Mouse (Mus musculus) kidney, embryonic 14.5 days (tissue): Measurements from ENCODE around the gene Ahdc1. TPM values are rescaled to one million over a fixed set of nuclear protein-coding genes. Genes with fewer than 3 reads are reported as not detected.

Experiments used
- ATAC-seq: fragments of 200-750 bp; cut with Nextera tagmentation; 2 replicates; pipeline ENCODE4 v1.8.0; 2017; ENCODE audit warnings: moderate number of reproducible peaks, mild to moderate bottlenecking, moderate TSS enrichment, moderate library complexity; ENCODE audit not compliant: low FRiP score, low TSS enrichment
- H3K27ac ChIP-seq: fragments of 300-500 bp; sonication (generic); 2 replicates; pipeline ENCODE4 v1.5.1; 2014; ENCODE audit warnings: low read depth, mild to moderate bottlenecking, low read length, moderate library complexity, mixed read lengths
- H3K27me3 ChIP-seq: fragments of 300-500 bp; sonication (generic); 2 replicates; pipeline ENCODE4 v1.6.1; 2014; ENCODE audit warnings: mild to moderate bottlenecking, low read length; ENCODE audit not compliant: control insufficient read depth, insufficient read depth
- H3K36me3 ChIP-seq: fragments of 300-500 bp; sonication (generic); 2 replicates; pipeline ENCODE4 v1.6.1; 2014; ENCODE audit warnings: low read length, mixed read lengths; ENCODE audit not compliant: control insufficient read depth, insufficient read depth
- H3K4me1 ChIP-seq: fragments of 300-500 bp; sonication (generic); 2 replicates; pipeline ENCODE4 v1.6.1; 2014; ENCODE audit warnings: low read length, mixed read lengths; ENCODE audit not compliant: control insufficient read depth, insufficient read depth
- H3K4me2 ChIP-seq: fragments of 300-500 bp; sonication (generic); replicated peaks from 2 replicates; pipeline ENCODE4 v1.6.1; 2014; ENCODE audit warnings: low read depth, mild to moderate bottlenecking, low read length
- H3K4me3 ChIP-seq: fragments of 300-500 bp; sonication (generic); 2 replicates; pipeline ENCODE4 v1.5.1; 2014; ENCODE audit warnings: mild to moderate bottlenecking, low read length
- H3K9ac ChIP-seq: fragments of 300-500 bp; sonication (generic); 2 replicates; pipeline ENCODE4 v1.6.1; 2014; ENCODE audit warnings: low read depth, mild to moderate bottlenecking, low read length, moderate library complexity
- H3K9me3 ChIP-seq: fragments of 300-500 bp; sonication (generic); 2 replicates; pipeline ENCODE4 v1.6.1; 2016; ENCODE audit warnings: low read length; ENCODE audit not compliant: control insufficient read depth
- WGBS: fragments of 180-500 bp; shearing (Covaris S2); extraction: QIAGEN DNeasy Blood & Tissue Kit; methylation state at CpG from one replicate; pipeline ENCODE4 v1.1.7; 2014; 5-methylcytosine and 5-hydroxymethylcytosine counted together
- polyA plus RNA-seq: library from polyadenylated mRNA; unstranded; fragments of >200 nt; fragmentation: Nextera tagmentation; extraction: Ambion mirVana; gene quantifications from 2 replicates; pipeline ENCODE4 v1.2.1, GENCODE M21; 2014

Gene Ahdc1
- 11.3 and 12.1 TPM in 2 replicates for polyA plus RNA-seq

- H3K27me3 ChIP-seq, result no peaks in the 10 kb centered on the region
- ATAC-seq, result peak; percentile 79
- no peaks in the 10 kb centered on the region for H3K9me3 ChIP-seq
- WGBS, result under 1% methylated on average over 58 of the region's 66 CpGs
- peak within 1 kb of the TSS; percentile 88 for H3K4me2 ChIP-seq
- peak within 1 kb of the TSS; percentile 98 for H3K27ac ChIP-seq
- H3K4me1 ChIP-seq, result peaks cover 47% of the 10 kb centered on the region
- no peaks in the 10 kb centered on the region for H3K36me3 ChIP-seq
- peak within 1 kb of the TSS; percentile 98 for H3K4me3 ChIP-seq
- peak within 1 kb of the TSS; percentile 99 for H3K9ac ChIP-seq
Observed at GRCm38 (mm10) chr4:133011028-133011820, at the start of gene Ahdc1. Gene Ahdc1, plus strand, starts transcription at chr4:133011260.

DNA sequence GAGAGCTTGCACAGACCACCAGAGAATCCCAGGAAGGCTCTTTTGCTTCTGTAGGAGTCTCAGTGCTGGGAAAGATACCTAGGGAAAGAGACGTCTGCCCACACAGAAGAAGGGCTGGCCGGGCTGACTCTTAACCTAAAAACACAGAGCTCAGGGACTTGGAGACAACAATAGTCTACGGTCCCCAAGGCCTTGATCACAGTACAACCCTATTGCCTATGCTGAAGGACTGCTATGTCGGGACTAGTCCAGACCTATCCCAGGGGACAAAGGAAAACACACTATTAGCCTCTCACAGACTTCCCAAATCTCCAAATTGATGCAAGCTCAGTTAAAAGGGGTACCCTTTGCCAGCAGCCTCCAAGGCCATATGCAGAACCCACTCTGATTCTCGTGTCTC is 49.2 kb upstream of the Ahdc1 start:
- H3K4me1 ChIP-seq, result peaks cover 13% of the 10 kb centered on the region
- no peak overlapping the region for H3K27ac ChIP-seq
- H3K27me3 ChIP-seq, result no peaks in the 10 kb centered on the region
- H3K4me2 ChIP-seq, result no peak overlapping the region
- WGBS, result 78% methylated on average over 5 of the region's 5 CpGs
- no peak overlapping the region for H3K9ac ChIP-seq
- no peaks in the 10 kb centered on the region for H3K9me3 ChIP-seq
- no peak overlapping the region for H3K4me3 ChIP-seq
- ATAC-seq, result no peak
- H3K36me3 ChIP-seq, result no peaks in the 10 kb centered on the region

DNA sequence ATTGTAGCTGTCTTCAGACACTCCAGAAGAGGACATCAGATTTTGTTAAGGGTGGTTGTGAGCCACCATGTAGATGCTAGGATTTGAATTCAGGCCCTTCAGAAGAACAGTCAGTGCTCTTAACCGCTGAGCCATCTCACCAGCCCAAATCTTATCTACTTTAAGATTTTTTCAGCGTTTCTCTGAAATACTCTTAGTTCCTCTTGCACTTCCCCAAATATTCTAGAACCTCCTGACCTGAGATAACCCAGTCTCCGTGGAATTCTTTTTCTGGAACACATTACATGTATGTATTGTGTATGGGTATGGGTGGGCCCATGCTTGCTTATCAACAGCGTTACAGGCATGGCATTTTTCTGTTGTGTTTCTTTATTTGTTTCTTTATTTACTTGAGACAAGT is 48.4 kb upstream of the Ahdc1 start:
- no peak overlapping the region for H3K4me3 ChIP-seq
- ATAC-seq, result no peak
- no peak overlapping the region for H3K4me2 ChIP-seq
- no peaks in the 10 kb centered on the region for H3K9me3 ChIP-seq
- 97% methylated on average over 4 of the region's 4 CpGs for WGBS
- no peaks in the 10 kb centered on the region for H3K36me3 ChIP-seq
- H3K9ac ChIP-seq, result no peak overlapping the region
- no peak overlapping the region for H3K27ac ChIP-seq
- H3K27me3 ChIP-seq, result no peaks in the 10 kb centered on the region
- peaks cover 13% of the 10 kb centered on the region for H3K4me1 ChIP-seq

- Histone ChIP-seq H3K4me3 (no peak overlapping the region), H3K36me3 (no peaks in the 10 kb centered on the region), H3K27me3 (no peaks in the 10 kb centered on the region), H3K4me1 (peaks cover 13% of the 10 kb centered on the region), H3K9me3 (no peaks in the 10 kb centered on the region), H3K9ac (no peak overlapping the region), H3K4me2 (no peak overlapping the region), H3K27ac (no peak overlapping the region)
- 26% methylated on average over 2 of the region's 2 CpGs for WGBS
- no peak for ATAC-seq
Observed at GRCm38 (mm10) chr4:132963436-132963835, 47.6 kb upstream of the Ahdc1 start.

DNA sequence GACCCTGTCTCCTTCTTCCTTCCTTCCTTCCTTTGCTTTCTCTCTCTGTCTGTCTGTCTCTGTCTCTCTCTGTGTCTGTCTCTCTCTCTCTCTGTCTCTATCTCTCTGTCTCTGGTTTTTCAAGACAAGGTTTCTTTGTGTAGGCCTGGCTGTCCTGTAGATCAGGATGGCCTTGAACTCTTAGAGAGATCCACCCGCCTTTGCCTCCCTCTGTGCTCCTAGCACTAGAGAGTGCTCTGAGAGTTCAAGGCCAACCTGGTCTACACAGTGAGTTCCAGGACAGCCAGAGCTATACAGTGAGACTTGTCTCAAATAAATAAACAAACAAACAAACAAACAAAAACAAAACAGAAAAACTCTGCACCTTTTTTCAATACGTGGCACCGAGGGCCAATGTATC is 47.0 kb upstream of the Ahdc1 start:
- Histone ChIP-seq H3K9me3 (no peaks in the 10 kb centered on the region), H3K9ac (no peak overlapping the region), H3K27ac (no peak overlapping the region), H3K4me1 (peaks cover 7% of the 10 kb centered on the region), H3K27me3 (no peaks in the 10 kb centered on the region), H3K4me3 (no peak overlapping the region), H3K4me2 (no peak overlapping the region), H3K36me3 (no peaks in the 10 kb centered on the region)
- 54% methylated on average over 3 of the region's 3 CpGs for WGBS
- no peak for ATAC-seq

DNA sequence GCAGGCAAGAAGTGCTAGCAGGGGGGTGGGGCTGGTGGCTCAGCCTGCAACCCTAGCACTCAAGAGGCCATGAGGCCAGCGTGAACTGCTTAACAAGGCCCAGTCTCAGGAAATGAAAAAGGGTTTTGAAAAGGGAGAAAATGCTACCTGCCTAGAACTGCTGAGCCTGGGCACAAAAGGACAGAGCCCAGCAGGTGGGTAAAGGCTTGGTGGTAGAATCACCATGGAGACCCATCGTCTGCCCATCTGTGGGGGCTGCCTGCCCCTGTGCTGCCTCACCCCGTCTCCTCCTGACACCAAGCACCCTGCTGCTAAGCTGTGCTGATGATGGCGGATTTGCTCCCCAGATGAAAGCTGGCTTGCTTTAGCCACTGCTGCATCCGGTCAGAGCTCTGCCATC is 46.6 kb upstream of the Ahdc1 start:
- ATAC-seq, result no peak
- no peaks in the 10 kb centered on the region for H3K27me3 ChIP-seq
- no peak overlapping the region for H3K9ac ChIP-seq
- no peaks in the 10 kb centered on the region for H3K9me3 ChIP-seq
- H3K27ac ChIP-seq, result no peak overlapping the region
- WGBS, result 48% methylated on average over 5 of the region's 5 CpGs
- H3K4me3 ChIP-seq, result no peak overlapping the region
- no peak overlapping the region for H3K4me2 ChIP-seq
- peaks cover 4% of the 10 kb centered on the region; the same call in 1 of the 2 replicates for H3K4me1 ChIP-seq
- H3K36me3 ChIP-seq, result no peaks in the 10 kb centered on the region

GRCm38 (mm10) chr4:132968105-132968938 is 42.7 kb upstream of the Ahdc1 start:
- Histone ChIP-seq H3K4me3 (no peak overlapping the region), H3K27ac (no peak overlapping the region), H3K36me3 (no peaks in the 10 kb centered on the region), H3K27me3 (peaks cover 7% of the 10 kb centered on the region; the same call in 1 of the 2 replicates), H3K9me3 (no peaks in the 10 kb centered on the region), H3K4me1 (no peaks in the 10 kb centered on the region), H3K9ac (no peak overlapping the region), H3K4me2 (no peak overlapping the region)
- WGBS, result 49% methylated on average over 6 of the region's 6 CpGs
- no peak for ATAC-seq

- Histone ChIP-seq H3K27ac (no peak overlapping the region), H3K9me3 (no peaks in the 10 kb centered on the region), H3K36me3 (no peaks in the 10 kb centered on the region), H3K4me3 (no peak overlapping the region), H3K27me3 (peaks cover 22% of the 10 kb centered on the region), H3K9ac (no peak overlapping the region), H3K4me1 (peaks cover 16% of the 10 kb centered on the region), H3K4me2 (no peak overlapping the region)
- 80% methylated on average over 6 of the region's 6 CpGs for WGBS
- no peak for ATAC-seq
Observed at GRCm38 (mm10) chr4:132971601-132972000, 39.5 kb upstream of the Ahdc1 start.

GRCm38 (mm10) chr4:132972101-132972500 is 39.0 kb upstream of the Ahdc1 start:
- no peak overlapping the region for H3K9ac ChIP-seq
- no peak overlapping the region for H3K27ac ChIP-seq
- no peaks in the 10 kb centered on the region for H3K36me3 ChIP-seq
- peaks cover 19% of the 10 kb centered on the region for H3K4me1 ChIP-seq
- no peak overlapping the region for H3K4me2 ChIP-seq
- no peak for ATAC-seq
- WGBS, result 78% methylated on average over 3 of the region's 3 CpGs
- no peaks in the 10 kb centered on the region for H3K9me3 ChIP-seq
- H3K4me3 ChIP-seq, result no peak overlapping the region
- peaks cover 22% of the 10 kb centered on the region for H3K27me3 ChIP-seq
